Mouse (Mus musculus): ENCODE measurements around the gene Hif3a.

- TF ChIP-seq ZKSCAN1 (IDR thresholded peaks at IDR 0.05; ENCODE audit: low read depth, low read length) = no peak
- TF ChIP-seq SMC3 (IDR thresholded peaks at IDR 0.05; ENCODE audit: low read depth, low read length) = no peak
- no peak for TF ChIP-seq GATA1 (IDR thresholded peaks at IDR 0.05; ENCODE audit: low read depth, low read length)
- no peak for TF ChIP-seq UBTF (IDR thresholded peaks at IDR 0.05; ENCODE audit: borderline replicate concordance, insufficient read depth, low read depth, low read length)
- TF ChIP-seq POLR2A (IDR thresholded peaks at IDR 0.05; ENCODE audit: control insufficient read depth in 1 of 2, insufficient read depth in 1 of 2, low read depth in 1 of 2, low read length in 2 of 2, poor library complexity in 1 of 2) = no peak
- TF ChIP-seq RAD21 (IDR thresholded peaks at IDR 0.05; ENCODE audit: low read depth, low read length) = no peak
- no peak for TF ChIP-seq CTCF (IDR thresholded peaks at IDR 0.05 in 2 of 3, conservative IDR thresholded peaks at IDR 0.05 in 1 of 3; ENCODE audit: control insufficient read depth in 1 of 3, insufficient read depth in 1 of 3, low read depth in 2 of 3, low read length in 3 of 3, poor library complexity in 1 of 3, severe bottlenecking in 1 of 3)
These were observed 24.1 kb downstream of the Hif3a start for GRCm38 (mm10) chr7:17038018-17038695.

Data from MEL (cell line).